Mouse (Mus musculus): ENCODE results near the gene Lipt1.

Lipt1 gene

GRCm38 (mm10) chr1:37871704-37872103, at the start of gene Lipt1:
Gene Lipt1 (plus strand): TSS chr1:37871738.
- DNase-seq, result no peak

GRCm38 (mm10) chr1:37831681-37832080, 39.9 kb upstream of the Lipt1 start:
- no peak for DNase-seq

GRCm38 (mm10) chr1:37846878-37847277, 24.7 kb upstream of the Lipt1 start:
- DNase-seq, result peak; percentile 9

GRCm38 (mm10) chr1:37850696-37851095, 20.8 kb upstream of the Lipt1 start:
- no peak for DNase-seq

- peak; percentile 100 for DNase-seq
Observed at GRCm38 (mm10) chr1:37864511-37865400, 6.8 kb upstream of the Lipt1 start.

GRCm38 (mm10) chr1:37865401-37866215, 5.9 kb upstream of the Lipt1 start:
- DNase-seq, result no peak

GRCm38 (mm10) chr1:37866286-37866685, 5.3 kb upstream of the Lipt1 start, which contains the start of gene Tsga10:
Gene Tsga10 (minus strand): TSS chr1:37866429.
- DNase-seq, result no peak

GRCm38 (mm10) chr1:37867056-37867455, 4.5 kb upstream of the Lipt1 start:
- peak; percentile 52 for DNase-seq

GRCm38 (mm10) chr1:37867684-37868322, 3.7 kb upstream of the Lipt1 start:
- DNase-seq, result no peak

GRCm38 (mm10) chr1:37868640-37869039, 2.9 kb upstream of the Lipt1 start:
- no peak for DNase-seq

- no peak for DNase-seq
Observed at GRCm38 (mm10) chr1:37869362-37869761, 2.2 kb upstream of the Lipt1 start.

GRCm38 (mm10) chr1:37872131-37873067, 861 bp downstream of the Lipt1 start:
- DNase-seq, result peak; percentile 89

- no peak for DNase-seq
Observed at GRCm38 (mm10) chr1:37873157-37873556, 1.6 kb downstream of the Lipt1 start.

GRCm38 (mm10) chr1:37877736-37878460, 6.4 kb downstream of the Lipt1 start:
- DNase-seq, result no peak

- DNase-seq, result no peak
Observed at GRCm38 (mm10) chr1:37883411-37883810, 11.9 kb downstream of the Lipt1 start.

GRCm38 (mm10) chr1:37884451-37884850, 12.9 kb downstream of the Lipt1 start:
- no peak for DNase-seq

- no peak for DNase-seq
Observed at GRCm38 (mm10) chr1:37889206-37889605, 17.7 kb downstream of the Lipt1 start.

- DNase-seq, result peak; percentile 94
Observed at GRCm38 (mm10) chr1:37890025-37890652, 18.6 kb downstream of the Lipt1 start, which contains the start of the genes Mitd1 and Mrpl30. Gene Mitd1 (minus strand): TSS chr1:37890411. Gene Mrpl30 (plus strand): TSS chr1:37890477.

- DNase-seq, result no peak
Observed at GRCm38 (mm10) chr1:37891400-37891799, 19.9 kb downstream of the Lipt1 start.

- DNase-seq, result no peak
Observed at GRCm38 (mm10) chr1:37894606-37895005, 23.1 kb downstream of the Lipt1 start.

- DNase-seq, result no peak
Observed at GRCm38 (mm10) chr1:37899816-37900215, 28.3 kb downstream of the Lipt1 start.
